Mouse (Mus musculus): Measurements from ENCODE around the gene Foxb2.
A peak's percentile ranks its signal among the peaks of the same experiment; 100 is the strongest.
"Not testable (repeated sequence)": the region's sequence is repeated elsewhere in the genome, so short reads cannot be mapped to it uniquely, and the experiment has no call there.

Foxb2 gene

DNA sequence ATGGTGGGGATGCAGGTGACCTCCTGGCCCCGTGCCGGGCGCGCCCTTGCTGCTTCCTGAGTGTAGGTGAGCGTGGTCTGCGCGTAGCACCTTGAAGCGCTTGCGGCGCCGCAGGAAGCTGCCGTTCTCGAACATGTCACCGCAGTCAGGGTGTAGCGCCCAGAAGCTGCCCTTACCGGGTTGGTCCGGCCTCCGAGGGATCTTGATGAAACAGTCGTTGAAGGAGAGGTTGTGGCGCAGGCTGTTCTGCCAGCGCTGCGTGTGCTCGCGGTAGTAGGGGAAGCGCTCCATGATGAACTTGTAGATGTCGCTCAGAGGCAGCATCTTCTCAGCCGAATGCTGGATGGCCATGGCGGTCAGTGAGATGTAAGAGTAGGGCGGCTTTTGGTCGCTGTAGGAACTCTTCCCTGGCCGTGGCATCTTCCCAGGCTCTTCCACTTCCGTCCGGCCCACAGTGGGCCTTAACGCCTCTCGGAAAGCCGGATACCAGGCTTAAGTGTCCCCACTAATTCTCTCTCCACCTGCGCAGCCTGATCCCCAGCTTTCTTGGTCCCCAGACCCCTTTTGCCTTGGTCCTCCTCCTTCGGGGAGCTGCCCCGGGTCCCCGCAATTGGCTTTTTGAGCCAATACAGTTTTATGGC is at the start of gene Foxb2:
Gene Foxb2 (minus strand): TSS at position 585 of the 641 bp plus-strand sequence.
- DNase-seq = no peak

DNA sequence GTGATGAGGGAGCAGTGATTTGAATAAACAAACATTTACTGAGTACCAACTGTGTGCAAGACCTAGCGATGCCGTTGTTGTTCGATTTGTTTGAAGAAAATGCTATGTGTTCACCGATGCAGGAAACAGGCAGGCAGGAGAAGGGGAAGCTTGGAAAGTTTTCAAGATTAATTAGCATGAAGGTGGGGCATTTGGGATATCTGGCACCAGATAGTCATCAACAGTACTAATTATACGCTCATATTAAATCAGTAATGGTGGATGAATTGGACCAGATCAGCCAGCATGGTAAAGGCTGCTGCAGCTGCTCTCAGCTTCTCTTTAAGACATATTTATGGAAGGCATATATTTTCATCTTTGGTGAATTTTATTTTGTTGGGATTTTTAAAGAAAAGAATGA is 37.9 kb upstream of the Foxb2 start:
- no peak for DNase-seq

DNA sequence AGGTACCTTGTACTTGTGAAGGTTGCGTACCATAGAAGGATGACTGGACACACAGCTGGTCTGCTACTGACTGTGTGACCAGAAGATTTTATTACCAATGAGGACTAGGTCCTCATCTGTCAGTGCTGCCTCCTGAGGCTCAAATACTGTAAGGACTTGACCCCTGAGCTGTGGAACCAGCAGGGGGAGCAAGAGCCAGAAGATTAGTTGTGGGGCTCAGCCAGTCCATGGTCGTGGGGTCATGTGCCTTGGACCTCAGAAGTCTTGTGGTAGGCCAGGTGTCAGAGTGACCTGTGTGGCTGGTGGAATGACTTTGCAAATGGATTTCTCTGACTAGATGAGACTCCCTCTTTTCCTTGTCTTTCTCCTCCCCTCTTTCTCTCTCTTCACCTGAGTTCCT is 29.5 kb upstream of the Foxb2 start:
- DNase-seq = peak in 1 of 2 experiments; percentile 9

DNA sequence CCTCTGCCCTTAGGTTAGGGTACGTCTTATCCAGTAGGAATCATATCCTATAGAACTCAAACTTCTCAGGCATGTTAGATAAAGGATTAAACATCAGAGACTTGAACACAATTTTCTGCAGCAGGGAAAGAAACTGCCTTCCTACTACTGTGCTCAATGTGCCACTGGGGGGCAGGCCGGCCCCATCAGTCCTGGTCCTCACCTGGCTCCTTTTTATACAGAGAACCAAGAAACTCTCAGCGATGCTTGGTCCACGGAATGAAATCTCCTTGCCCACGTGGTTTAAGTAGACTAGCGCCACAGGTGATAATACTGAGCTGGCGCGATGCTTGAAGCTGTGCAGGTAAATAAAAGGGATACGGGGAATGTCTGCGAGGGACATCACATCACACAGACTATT is 26.1 kb upstream of the Foxb2 start:
- no peak for DNase-seq

DNA sequence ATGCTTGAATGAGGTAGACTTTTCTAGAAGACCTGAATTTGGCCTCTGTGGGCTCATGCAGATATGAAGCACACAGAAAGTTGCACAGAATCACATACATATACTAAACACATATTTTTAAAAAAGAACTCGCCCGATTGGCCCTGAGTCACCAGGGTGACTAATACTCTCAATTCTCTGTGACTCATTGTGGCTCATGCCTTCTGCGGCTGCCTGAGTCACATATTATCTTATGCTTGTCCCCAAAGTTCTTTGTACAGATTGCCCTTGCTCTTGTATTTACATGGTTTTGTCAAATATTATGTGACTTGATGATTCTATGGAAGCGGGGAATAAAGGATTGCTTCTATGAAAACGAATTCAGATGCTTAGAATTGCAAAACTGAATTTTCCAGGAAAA is 25.0 kb upstream of the Foxb2 start:
- no peak for DNase-seq

DNA sequence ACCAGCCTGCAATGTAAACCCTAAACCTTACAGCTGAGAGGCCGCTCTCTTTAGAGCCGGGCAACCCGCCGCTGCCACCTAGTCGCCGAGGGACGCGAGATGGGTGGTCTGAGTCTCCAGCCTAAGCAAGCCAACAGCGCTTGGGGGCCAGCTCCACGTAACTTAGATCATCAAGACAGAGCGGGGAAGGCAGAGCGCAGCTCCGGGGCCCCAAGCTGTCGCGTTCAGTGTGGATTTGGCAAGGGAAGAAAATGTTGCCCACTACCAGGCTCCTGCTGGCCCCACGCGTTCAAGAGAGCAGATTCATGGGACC is 2.8 kb upstream of the Foxb2 start:
- no peak for DNase-seq

DNA sequence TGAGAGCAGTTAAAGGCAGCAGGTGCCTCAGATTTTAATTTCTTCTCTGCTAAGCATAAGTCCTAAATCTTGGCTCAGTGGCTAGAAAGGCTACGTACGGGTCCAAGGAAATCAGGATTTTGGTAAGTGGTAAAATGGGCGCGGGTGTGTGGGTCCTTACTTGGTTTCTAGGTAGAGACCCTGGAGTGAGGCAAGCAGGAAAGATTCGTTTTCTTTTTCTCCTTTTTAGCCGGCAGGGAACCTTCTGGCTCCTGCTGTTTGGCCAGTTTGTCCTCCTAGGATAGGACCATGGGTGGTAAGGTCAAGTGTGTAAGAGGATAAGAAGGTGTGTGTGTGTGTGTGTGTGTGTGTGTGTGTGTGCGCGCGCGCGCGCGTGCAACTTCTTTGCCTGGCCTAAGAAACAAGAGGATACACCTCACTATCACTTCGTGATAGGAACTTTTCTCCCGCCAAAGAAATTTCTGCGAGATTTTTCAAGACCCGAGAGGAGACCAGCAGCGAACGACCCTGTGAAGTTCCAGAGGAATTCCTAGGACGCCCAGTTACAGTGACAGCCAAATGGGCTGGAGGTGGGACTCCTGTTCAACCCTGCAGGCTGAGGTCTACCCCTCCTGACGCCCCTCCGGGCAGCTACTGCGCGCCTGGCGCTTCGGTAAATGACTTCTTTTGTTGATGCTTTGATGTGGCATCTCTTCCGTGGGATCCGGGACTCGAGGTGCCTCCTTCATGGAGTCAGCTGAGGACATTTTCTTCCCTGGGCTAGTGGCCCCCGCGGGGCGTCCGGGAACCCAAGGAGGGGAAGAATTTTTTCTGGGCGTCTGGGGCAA is 2.2 kb upstream of the Foxb2 start:
- DNase-seq = no peak

DNA sequence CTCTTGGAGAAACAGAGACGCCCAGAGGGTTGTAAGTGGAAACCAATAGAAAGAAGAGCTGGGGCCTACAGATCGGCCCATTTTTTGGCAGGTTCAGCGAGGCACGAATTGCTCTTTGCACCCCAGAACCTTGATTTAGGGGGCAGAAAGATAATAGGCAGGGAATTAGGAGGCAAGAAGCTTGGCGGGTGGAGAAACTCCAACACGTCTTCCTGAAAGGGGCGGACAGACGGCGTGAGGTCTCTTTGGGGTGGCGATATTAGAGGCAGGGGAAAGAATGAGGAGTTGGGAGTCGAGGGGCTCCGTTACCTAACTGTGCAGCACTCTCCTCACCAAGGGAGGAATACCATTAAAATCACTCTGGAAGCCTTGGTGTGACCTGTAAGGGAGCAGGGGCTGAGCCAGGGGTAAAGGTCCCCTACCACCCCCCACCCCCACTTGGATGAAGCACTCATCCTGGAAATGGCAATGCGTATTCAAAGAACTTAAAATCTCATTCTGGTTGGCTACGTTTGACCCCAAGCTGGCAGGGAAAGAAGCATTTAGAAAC is 1.5 kb upstream of the Foxb2 start:
- DNase-seq = no peak

DNA sequence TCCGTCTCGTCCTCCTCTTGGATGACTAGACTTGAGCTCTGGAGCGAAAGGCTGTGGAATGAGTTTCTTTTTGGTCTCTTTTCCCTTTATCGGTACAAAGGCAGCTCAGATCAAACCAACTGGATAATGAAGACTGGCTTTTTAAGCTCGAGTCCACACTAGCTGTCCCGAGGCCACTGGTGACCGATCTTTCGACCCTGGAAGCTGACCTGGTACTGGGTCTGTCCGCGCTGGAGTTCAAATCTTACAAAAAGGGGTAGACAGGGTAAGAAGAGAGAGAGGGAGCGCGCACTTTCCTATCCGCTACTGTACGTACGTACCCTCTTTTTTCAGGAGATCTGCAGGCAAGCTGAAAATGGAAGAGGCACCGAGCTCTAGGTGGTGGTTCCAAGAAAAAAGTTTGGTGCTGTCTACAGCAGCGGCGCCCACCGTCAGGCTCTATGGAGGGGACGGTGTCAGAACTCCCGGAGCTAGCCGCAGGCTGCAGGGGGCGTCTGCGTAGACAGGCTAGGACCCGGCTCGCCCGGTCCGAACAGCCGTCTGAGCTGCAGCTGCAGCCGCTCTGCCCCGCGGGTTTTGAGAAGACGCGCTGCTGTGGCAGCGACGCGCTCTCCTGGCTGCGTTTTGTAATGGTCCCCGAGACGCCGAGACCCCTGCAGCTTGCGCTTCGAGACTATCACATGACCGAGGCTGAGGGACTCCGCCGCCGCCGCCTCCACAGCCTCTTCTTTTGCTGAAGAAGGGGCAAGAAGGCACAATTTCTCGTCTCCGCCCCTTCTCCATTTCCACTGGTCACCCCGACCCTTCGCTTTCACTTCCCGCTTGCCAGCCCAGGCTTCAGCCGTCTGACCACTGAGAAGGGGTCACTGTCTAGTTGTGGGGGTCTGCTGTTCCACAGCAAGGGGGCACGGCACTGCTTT is 597 bp upstream of the Foxb2 start:
- DNase-seq = no peak

DNA sequence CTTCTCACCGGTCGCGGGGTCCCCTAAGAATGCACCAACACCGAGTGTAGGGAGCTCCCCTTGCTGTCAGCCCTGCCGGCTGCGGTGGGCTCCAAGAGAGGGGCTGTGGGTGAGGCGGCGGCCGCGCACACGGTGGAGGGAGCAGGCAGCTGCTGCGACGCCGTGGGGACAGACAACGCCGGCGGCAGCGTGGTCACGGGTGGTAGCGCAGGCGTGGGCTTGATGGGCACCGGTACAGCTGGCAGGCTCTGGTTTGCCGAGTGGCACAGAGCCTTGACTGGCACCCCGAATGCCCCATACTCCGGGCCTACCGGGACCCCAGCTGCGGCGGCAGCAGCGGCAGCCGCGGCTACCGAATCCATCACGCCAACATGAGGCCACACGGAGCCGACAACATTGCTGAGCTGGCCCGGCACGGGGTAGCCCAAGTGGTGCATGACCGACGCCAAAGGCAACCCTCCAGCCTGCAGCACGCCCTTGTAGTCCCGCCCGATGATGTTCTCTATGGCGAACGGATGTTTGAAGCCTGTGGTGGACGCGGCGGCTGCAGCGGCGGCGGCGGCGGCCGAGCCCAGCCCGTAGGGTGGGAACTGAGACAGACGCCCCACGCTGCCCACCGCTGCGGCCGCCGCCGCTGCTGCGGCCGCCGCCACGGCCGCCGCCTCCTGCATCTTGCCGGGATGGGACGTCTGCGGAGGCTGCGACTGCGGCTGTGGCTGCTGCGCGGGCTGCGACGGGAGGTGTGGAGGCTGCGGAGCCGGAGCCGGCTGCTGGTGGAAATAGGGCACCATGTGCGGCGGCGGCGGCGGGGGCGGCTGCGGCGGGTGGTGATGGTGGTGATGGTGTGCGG is 1.0 kb downstream of the Foxb2 start:
- peak in 1 of 2 experiments; percentile 4 for DNase-seq

DNA sequence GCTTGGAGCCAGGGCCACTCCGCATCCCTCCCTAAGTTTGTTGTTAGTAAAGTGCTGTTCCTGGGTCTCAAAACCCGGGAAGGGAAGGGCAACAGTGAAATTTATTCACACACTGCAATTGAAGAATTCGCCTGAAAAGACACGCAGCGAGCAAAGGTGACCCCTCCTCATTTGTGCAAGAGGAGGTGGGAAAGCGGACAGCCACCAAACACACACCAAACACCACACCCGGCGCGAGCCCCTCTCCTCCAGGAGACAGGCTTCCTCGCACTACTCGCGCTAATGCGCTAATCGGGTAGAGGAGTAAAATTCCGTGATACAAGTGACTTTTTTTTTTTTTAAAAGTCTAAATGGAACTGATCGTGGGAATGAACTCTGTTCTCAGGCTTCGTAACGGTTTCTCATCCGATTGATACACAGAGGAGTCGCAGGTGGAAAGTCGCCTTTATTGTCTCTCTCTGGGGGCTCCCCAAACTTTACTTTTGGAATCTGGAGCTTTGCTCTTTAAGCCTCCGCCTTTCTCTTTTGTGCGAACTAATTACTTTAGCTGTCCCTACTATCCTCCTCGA is 2.3 kb downstream of the Foxb2 start:
- no peak for DNase-seq

DNA sequence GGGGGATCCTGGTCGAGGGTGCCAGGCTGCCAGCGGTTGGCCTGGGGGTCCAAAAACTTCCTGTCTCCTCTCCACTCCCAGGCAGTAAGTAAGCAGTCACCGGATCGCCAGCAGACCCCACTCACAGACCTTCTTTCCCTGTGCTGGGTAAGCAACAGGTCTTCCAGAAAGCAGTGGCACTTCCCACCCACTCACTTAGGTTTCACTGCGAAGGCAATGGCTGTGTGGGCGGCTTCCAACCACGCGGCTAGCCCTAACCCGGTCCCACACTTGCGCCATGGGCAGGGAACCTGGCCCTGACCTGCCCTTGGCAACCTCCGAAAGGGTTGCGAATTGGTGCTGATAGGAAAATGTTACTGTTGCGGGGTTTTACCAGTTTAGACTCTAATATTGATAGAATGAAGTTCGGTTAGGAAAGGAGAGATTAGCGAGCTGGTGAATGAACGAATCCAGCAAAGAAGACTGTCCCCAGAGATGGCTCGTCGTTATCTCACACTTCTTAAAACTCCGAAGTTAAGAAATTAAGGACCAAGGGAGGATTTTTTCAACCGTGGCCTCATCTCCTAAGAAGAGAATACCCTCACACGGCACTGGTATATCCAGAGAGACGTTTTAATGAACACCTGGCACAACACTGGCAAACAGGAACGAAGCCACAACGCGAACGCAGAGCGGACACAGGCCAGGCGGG is 3.0 kb downstream of the Foxb2 start:
- no peak for DNase-seq

DNA sequence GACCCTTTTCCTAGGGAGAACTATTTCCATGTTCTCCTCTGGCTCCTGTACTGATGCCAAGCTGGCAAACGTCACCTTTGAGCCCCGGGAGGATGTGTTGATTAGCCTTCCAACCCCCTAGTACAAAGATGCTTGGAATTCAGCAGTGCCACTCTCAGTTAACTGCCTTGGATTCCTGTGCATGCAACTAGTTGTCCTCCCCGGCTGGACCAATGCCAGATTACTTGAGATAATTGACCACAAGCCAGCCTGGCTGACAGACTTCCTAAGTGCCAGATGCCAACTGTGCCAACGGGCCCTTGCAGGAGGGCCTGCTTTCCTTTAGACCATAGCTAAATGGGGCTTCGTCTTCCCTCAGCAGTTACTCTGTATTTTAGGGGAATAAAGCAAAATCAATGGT is 5.1 kb downstream of the Foxb2 start:
- no peak for DNase-seq

DNA sequence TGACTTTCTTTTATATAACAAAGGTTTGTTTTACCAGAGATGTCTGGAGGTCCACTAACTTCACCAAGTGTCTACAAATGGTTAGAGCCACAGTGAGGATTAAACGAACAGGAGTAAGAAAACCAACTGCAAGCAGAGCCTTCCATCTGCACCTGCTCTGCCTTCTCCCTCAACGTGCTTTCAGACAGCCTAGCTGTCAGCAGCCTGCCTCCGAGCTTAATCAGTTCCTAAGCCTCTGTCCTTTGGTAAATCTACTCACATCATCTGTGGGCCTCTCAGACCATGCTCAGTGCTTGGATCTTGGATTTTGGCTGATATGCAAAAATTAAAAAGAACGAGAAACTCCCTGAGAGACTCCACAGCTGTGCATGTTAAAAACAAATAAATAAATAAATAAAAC is 15.0 kb downstream of the Foxb2 start:
- DNase-seq = no peak

DNA sequence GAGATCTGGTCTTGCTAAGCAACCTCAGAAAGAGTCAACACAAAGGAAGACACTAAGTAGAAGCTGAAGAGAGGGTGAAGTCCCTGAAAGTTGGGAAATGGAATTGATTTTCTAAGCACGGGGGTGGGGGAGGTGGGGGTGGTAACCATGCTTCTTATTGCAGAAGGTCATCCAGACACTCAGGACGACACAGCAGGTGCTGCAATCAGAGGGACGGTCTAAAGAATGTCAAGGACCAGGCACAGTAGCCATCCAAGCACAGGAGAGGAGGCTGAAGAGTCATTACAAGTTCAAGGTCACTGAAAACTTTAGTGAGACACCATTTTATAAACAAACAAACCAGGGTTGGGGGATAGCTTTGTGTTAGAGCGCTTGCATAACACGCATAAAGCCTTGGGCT is 16.9 kb downstream of the Foxb2 start:
- no peak for DNase-seq

DNA sequence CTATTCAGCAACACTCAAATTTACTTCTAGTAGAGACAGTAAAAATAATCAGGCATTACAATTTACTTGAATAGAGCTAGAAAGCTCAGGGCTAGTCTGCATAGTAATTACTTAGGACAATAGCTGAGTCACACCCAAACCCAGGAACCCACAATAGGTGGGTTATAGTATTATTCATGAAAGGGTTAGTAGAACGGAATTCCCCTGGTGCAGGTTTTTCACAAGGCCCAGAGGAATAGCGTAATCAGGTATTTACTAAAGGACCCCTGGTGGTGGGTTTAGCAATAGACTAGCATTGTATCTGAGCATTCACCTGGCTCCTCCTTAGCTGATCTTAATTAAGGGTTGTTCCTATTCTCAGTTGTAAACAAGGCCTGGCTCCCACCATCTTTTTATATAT is 29.5 kb downstream of the Foxb2 start:
- DNase-seq = not testable (repeated sequence)

DNA sequence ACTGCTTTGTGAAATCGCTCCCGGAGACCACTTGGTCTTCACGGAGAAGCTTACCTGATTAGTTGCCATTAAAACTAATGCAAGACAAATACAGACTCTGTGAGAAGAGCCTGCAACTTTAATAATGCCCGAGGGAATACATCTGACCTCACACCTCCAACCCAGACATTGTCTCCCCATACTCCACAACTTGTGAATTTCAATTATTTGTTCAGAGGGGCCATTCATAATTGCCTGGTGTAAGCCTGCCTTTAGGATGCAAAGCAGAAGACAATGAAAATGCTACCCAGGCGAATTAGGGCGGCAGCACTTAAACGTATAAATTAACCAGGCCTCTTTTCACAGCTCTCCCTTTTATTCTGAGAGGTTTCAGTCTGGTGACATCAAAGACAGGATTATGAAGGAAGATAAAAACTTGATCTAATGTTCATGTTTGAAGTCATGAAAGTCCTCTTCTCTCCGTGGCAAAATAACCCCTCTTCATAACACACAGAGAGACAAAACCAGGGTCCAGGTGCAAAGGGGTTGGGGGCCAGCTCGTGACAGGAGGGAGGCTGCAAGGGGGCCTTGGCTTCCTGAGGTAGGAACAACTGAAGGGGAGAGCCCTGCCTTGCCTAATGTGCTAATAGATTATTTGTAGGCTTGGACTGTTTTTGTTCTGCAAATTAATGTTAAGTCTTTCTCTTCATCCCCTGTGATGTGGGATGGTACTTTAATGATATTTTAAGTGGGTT is 31.9 kb downstream of the Foxb2 start:
- DNase-seq = no peak

DNA sequence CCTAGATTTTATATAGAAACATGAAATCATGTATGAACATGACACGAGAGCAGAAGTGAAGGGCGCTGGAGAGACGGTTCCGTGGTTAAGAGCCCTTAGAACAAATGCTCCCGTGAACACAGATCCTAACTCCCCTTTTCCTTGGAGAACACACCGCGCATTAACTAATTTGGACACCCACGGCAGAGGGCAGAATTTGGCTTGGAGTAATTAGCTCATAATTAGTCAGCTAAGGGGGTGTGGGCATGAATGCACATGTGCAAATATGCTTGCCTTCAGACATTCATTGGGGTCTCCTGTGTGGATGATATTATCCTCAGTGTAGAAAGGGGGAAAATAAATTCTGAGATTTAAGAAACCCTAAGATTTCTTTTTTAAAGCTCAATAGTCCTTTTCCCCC is 32.6 kb downstream of the Foxb2 start:
- DNase-seq = no peak

DNA sequence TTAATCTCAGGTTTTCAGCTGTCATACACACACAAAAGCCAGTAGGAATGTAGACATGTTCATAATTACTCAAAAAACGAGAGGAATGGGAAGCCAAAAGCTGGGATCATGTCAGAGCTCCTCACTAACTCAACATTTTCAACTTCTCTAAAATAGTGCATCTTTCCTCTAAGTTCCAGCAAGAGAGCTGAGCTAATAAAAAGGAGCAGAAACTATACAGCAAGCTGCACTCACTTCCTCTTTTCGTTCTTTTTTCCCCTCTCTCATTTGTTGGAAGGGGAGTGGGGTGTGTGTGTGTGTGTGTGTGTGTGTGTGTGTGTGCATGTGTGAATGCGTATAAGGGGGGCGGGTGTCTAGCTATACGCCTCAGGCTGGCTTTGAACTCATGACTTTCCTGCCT is 45.9 kb downstream of the Foxb2 start:
- DNase-seq = no peak

DNA sequence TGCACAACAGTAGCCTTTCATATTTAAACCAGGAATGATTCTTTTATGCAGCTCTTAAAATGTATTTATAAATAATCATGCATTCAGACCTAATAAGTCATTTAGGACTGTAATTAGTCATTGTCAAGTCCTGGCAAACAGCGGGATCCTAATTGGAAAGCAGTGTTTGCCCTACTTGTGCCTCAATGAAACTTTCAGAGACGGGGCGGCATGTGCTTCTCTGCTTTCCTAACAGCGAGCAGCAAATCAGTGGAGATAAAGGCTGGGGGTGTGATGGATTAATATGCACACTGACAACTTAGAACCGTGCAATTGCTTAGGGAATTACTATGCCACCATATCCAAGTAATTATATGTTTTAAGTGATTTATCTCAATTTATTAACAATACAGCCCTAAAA is 48.4 kb downstream of the Foxb2 start:
- no peak for DNase-seq
